Mouse (Mus musculus): ENCODE measurements around the gene Ccl5. TPM values are rescaled to one million over a fixed set of nuclear protein-coding genes. Genes with fewer than 3 reads are reported as not detected.

The Ccl5 gene
- polyA plus RNA-seq, 1 experiment from 2014 or later, result 0.79 TPM

Other genes with a start within 250 kb of the Ccl5 start
- gene Slfn14, start 243.8 kb downstream of the Ccl5 start, polyA plus RNA-seq (2016; fragmentation: Nextera tagmentation; extraction: Ambion mirVana), result 0.73 and 0.88 TPM in 2 replicates
- 65.7 and 67.9 TPM in 2 replicates for gene Ap2b1, start 231.5 kb downstream of the Ccl5 start, polyA plus RNA-seq (2016; fragmentation: Nextera tagmentation; extraction: Ambion mirVana)
- 14.9 and 15.5 TPM in 2 replicates for gene Pex12, start 227.9 kb downstream of the Ccl5 start, polyA plus RNA-seq (2016; fragmentation: Nextera tagmentation; extraction: Ambion mirVana)
- gene Rasl10b, start 121.4 kb downstream of the Ccl5 start, polyA plus RNA-seq (2016; fragmentation: Nextera tagmentation; extraction: Ambion mirVana), result 6.3 and 6.9 TPM in 2 replicates
- 0.06 and 0.09 TPM in 2 replicates for gene Gas2l2, start 101.1 kb downstream of the Ccl5 start, polyA plus RNA-seq (2016; fragmentation: Nextera tagmentation; extraction: Ambion mirVana)
- 0.45 and 0.60 TPM in 2 replicates for gene 1700020L24Rik, start 92.8 kb downstream of the Ccl5 start, polyA plus RNA-seq (2016; fragmentation: Nextera tagmentation; extraction: Ambion mirVana)
- gene Mmp28, start 67.4 kb downstream of the Ccl5 start, polyA plus RNA-seq (2016; fragmentation: Nextera tagmentation; extraction: Ambion mirVana), result 2.9 and 3.2 TPM in 2 replicates
- gene Taf15, start 57.4 kb downstream of the Ccl5 start, polyA plus RNA-seq (2016; fragmentation: Nextera tagmentation; extraction: Ambion mirVana), result 14.5 and 15.5 TPM in 2 replicates
- not detected in 2 replicates for gene Heatr9, start 8.3 kb downstream of the Ccl5 start, polyA plus RNA-seq (2016; fragmentation: Nextera tagmentation; extraction: Ambion mirVana)
- gene Ccl9, start 48.1 kb upstream of the Ccl5 start, polyA plus RNA-seq (2016; fragmentation: Nextera tagmentation; extraction: Ambion mirVana), result 0.61 and 1.3 TPM in 2 replicates
- 0.70 and 1.4 TPM in 2 replicates for gene Ccl6, start 62.6 kb upstream of the Ccl5 start, polyA plus RNA-seq (2016; fragmentation: Nextera tagmentation; extraction: Ambion mirVana)
- not detected in 2 replicates for gene Rpl9-ps1, start 115.1 kb upstream of the Ccl5 start, polyA plus RNA-seq (2016; fragmentation: Nextera tagmentation; extraction: Ambion mirVana)
- 0.51 and 0.93 TPM in 2 replicates for gene Ccl3, start 118.8 kb upstream of the Ccl5 start, polyA plus RNA-seq (2016; fragmentation: Nextera tagmentation; extraction: Ambion mirVana)
- gene Ccl4, start 132.1 kb upstream of the Ccl5 start, polyA plus RNA-seq (2016; fragmentation: Nextera tagmentation; extraction: Ambion mirVana), result 0.26 and 0.61 TPM in 2 replicates
- gene Wfdc17, start 173.5 kb upstream of the Ccl5 start, polyA plus RNA-seq (2016; fragmentation: Nextera tagmentation; extraction: Ambion mirVana), result not detected in 2 replicates
- not detected in 2 replicates for gene Wfdc18, start 178.5 kb upstream of the Ccl5 start, polyA plus RNA-seq (2016; fragmentation: Nextera tagmentation; extraction: Ambion mirVana)
- not detected in 2 replicates for gene Wfdc21, start 216.4 kb upstream of the Ccl5 start, polyA plus RNA-seq (2016; fragmentation: Nextera tagmentation; extraction: Ambion mirVana)
- 30.4 and 31.2 TPM in 2 replicates for gene Heatr6, start 223.2 kb upstream of the Ccl5 start, polyA plus RNA-seq (2016; fragmentation: Nextera tagmentation; extraction: Ambion mirVana)